Mouse (Mus musculus) Patski (cell line): Measurements from ENCODE around the gene Mvb12a. TPM values are rescaled to one million over a fixed set of nuclear protein-coding genes. Genes with fewer than 3 reads are reported as not detected.
"Not testable (repeated sequence)": the region's sequence is repeated elsewhere in the genome, so short reads cannot be mapped to it uniquely, and the experiment has no call there.

Experiments used
- ATAC-seq: fragments of 100-300 bp; one replicate; pipeline ENCODE4 v1.8.0; 2021
- CTCF ChIA-PET: fragments of 350-600 bp; sonication (Branson Sonifier 250); formaldehyde crosslinking; loops from one replicate; lab custom pipeline; 2022; ENCODE audit warnings: inconsistent platforms; lab: Charles Lee
- POLR2A ChIA-PET: fragments of 350-600 bp; sonication (Branson Sonifier 250); formaldehyde crosslinking; loops from one replicate; lab custom pipeline; 2022; ENCODE audit warnings: antibody characterized with exemption, inconsistent platforms; lab: Charles Lee
- DNase-seq: peaks from one replicate; pipeline ENCODE4 v3.0.0-alpha.2; 2011; ENCODE audit warnings: low read depth, low spot score
- H3K27me3 ChIP-seq: fragments of 371-371 bp; one replicate; pipeline ENCODE4 v1.5.1; 2021
- CTCF ChIP-seq: fragments of 100-300 bp; IDR thresholded peaks from one replicate; pipeline ENCODE4 v1.5.1; 2021
- in situ Hi-C: fragments of 300-500 bp; cut with MboI; formaldehyde crosslinking; loops from 3 replicates; pipeline ENCODE4 v1.11.1; 2018; ENCODE audit warnings: low pct_unique_long_range_greater_than_20kb, mixed read lengths
- polyA plus RNA-seq: library from polyadenylated mRNA; unstranded; gene quantifications from one replicate; pipeline ENCODE4 v1.2.3, GENCODE M21; 2021

Gene Mvb12a
- polyA plus RNA-seq, 1 experiment from 2014 or later: 103 TPM

GRCm38 (mm10) chr8:71525226-71526050, 17.3 kb upstream of the Mvb12a start, which contains the start of gene Ccdc194:
Ccdc194 (minus strand) TSS chr8:71525711.
- no peak for TF ChIP-seq CTCF
- ChIA-PET CTCF (interaction anchor here (1.1 kb wide), 1 partner anchor 30 kb away, joined by 3 read pairs; no protein-coding TSS in a partner anchor), POLR2A (interaction anchor here (0.7 kb wide), 2 partner anchors 37 to 63 kb away, joined by 3 read pairs; partner anchors contain the start of gene Gtpbp3)
- no peaks in the 10 kb centered on the region for H3K27me3 ChIP-seq
- no peak for ATAC-seq
- no peak for DNase-seq
- in situ Hi-C loops: no loop called here

- ChIA-PET POLR2A (interaction anchor here (0.6 to 0.7 kb wide), 2 partner anchors 62 to 180 kb away, joined by 3 read pairs; no protein-coding TSS in a partner anchor), CTCF (no interaction called here)
- in situ Hi-C loops: no loop called here
- DNase-seq (no peak), ATAC-seq (no peak)
- no peaks in the 10 kb centered on the region for H3K27me3 ChIP-seq
- TF ChIP-seq CTCF: no peak
Measured at GRCm38 (mm10) chr8:71526272-71526671, 16.4 kb upstream of the Mvb12a start.

GRCm38 (mm10) chr8:71527162-71527870, 15.4 kb upstream of the Mvb12a start:
- ATAC-seq (no peak), DNase-seq (no peak)
- H3K27me3 ChIP-seq: no peaks in the 10 kb centered on the region
- TF ChIP-seq CTCF: no peak
- in situ Hi-C loops: no loop called here
- ChIA-PET CTCF (interaction anchor here (0.7 to 1.3 kb wide), 2 partner anchors 50 to 133 kb away, joined by 3 read pairs; no protein-coding TSS in a partner anchor), POLR2A (no interaction called here)

- no peak for TF ChIP-seq CTCF
- no peaks in the 10 kb centered on the region for H3K27me3 ChIP-seq
- POLR2A ChIA-PET: no interaction called here
- in situ Hi-C loops: no loop called here
- CTCF ChIA-PET: interaction anchor here (1.3 kb wide), 1 partner anchor 132 kb away, joined by 3 read pairs; no protein-coding TSS in a partner anchor
- DNase-seq (no peak), ATAC-seq (no peak)
Measured at GRCm38 (mm10) chr8:71528362-71529073, 14.2 kb upstream of the Mvb12a start.

- CTCF ChIA-PET: interaction anchor here (1.0 to 2.4 kb wide), 12 partner anchors 8 to 144 kb away, joined by 3 to 13 read pairs (median 4); partner anchors contain the start of genes Mrpl34 and Mvb12a
- H3K27me3 ChIP-seq, DNase-seq, POLR2A ChIA-PET, ATAC-seq, in situ Hi-C loops: not testable (repeated sequence)
- TF ChIP-seq CTCF: peak; percentile 85
Measured at GRCm38 (mm10) chr8:71530735-71531467, 11.8 kb upstream of the Mvb12a start.

GRCm38 (mm10) chr8:71534263-71534810, 8.4 kb upstream of the Mvb12a start:
- ChIA-PET POLR2A (interaction anchor here (1.4 kb wide), 1 partner anchor 70 kb away, joined by 5 read pairs; the partner anchor contains the start of genes Abhd8 and Mrpl34), CTCF (interaction anchor here (1.3 to 3.8 kb wide), 3 partner anchors 13 to 38 kb away, joined by 3 to 16 read pairs (median 6); no protein-coding TSS in a partner anchor)
- no peak for TF ChIP-seq CTCF
- no peaks in the 10 kb centered on the region for H3K27me3 ChIP-seq
- ATAC-seq (no peak), DNase-seq (no peak)
- in situ Hi-C loops: no loop called here

GRCm38 (mm10) chr8:71535663-71536062, 7.1 kb upstream of the Mvb12a start:
- TF ChIP-seq CTCF: no peak
- in situ Hi-C loops: no loop called here
- DNase-seq (no peak), ATAC-seq (peak; percentile 14)
- CTCF ChIA-PET: interaction anchor here (0.5 to 3.8 kb wide), 3 partner anchors 14 to 125 kb away, joined by 3 to 16 read pairs (median 3); no protein-coding TSS in a partner anchor
- POLR2A ChIA-PET: no interaction called here
- no peaks in the 10 kb centered on the region for H3K27me3 ChIP-seq

GRCm38 (mm10) chr8:71537028-71537867, 5.5 kb upstream of the Mvb12a start, which contains the start of gene Bst2:
Bst2 (minus strand) TSS chr8:71537456.
- TF ChIP-seq CTCF: no peak
- in situ Hi-C loops: no loop called here
- CTCF ChIA-PET: interaction anchor here (0.6 kb wide), 1 partner anchor 865 kb away, joined by 3 read pairs; no protein-coding TSS in a partner anchor
- no peaks in the 10 kb centered on the region for H3K27me3 ChIP-seq
- POLR2A ChIA-PET: interaction anchor here (0.6 to 0.8 kb wide), 2 partner anchors 16 to 20 kb away, joined by 3 to 5 read pairs; no protein-coding TSS in a partner anchor
- peak; percentile 81 for DNase-seq
- peak; percentile 83 for ATAC-seq
